Mouse (Mus musculus) hindbrain, embryonic 10.5 days (tissue): ENCODE data around the gene Tmtc3. TPM values are rescaled to one million over a fixed set of nuclear protein-coding genes. Genes with fewer than 3 reads are reported as not detected.
"Not testable (repeated sequence)": the region's sequence is repeated elsewhere in the genome, so short reads cannot be mapped to it uniquely, and the experiment has no call there.

Experiments
- DNase-seq: peaks from one replicate; pipeline ENCODE4 v3.0.0-alpha.2; 2017; ENCODE audit warnings: low spot score
- H3K27ac ChIP-seq: fragments of 300-500 bp; sonication (generic); 2 replicates; pipeline ENCODE4 v1.5.1; 2016; ENCODE audit warnings: mild to moderate bottlenecking, moderate library complexity
- H3K27me3 ChIP-seq: fragments of 300-500 bp; sonication (generic); 2 replicates; pipeline ENCODE4 v1.6.1; 2016; ENCODE audit warnings: mild to moderate bottlenecking; ENCODE audit not compliant: poor library complexity, insufficient read depth, severe bottlenecking
- H3K36me3 ChIP-seq: fragments of 300-500 bp; sonication (generic); 2 replicates; pipeline ENCODE4 v1.6.1; 2016; ENCODE audit warnings: mild to moderate bottlenecking, moderate library complexity
- H3K4me1 ChIP-seq: fragments of 300-500 bp; sonication (generic); replicated peaks from 2 replicates; pipeline ENCODE4 v1.6.1; 2016; ENCODE audit warnings: mild to moderate bottlenecking
- H3K4me3 ChIP-seq: fragments of 300-500 bp; sonication (generic); 2 replicates; pipeline ENCODE4 v1.5.1; 2016; ENCODE audit warnings: mild to moderate bottlenecking, moderate library complexity
- H3K9me3 ChIP-seq: fragments of 300-500 bp; sonication (generic); 2 replicates; pipeline ENCODE4 v1.6.1; 2016; ENCODE audit warnings: mild to moderate bottlenecking, moderate library complexity
- WGBS: fragments of 180-500 bp; shearing (Covaris S2); methylation state at CpG from one replicate; pipeline ENCODE4 v1.1.7; 2016; 5-methylcytosine and 5-hydroxymethylcytosine counted together
- polyA plus RNA-seq: library from polyadenylated mRNA; unstranded; fragments of >200 nt; fragmentation: Nextera tagmentation; extraction: Ambion mirVana; gene quantifications from 2 replicates; pipeline ENCODE4 v1.2.1, GENCODE M21; 2016

Tmtc3 gene
- polyA plus RNA-seq, 1 experiment from 2014 or later = 15.5 TPM

DNA sequence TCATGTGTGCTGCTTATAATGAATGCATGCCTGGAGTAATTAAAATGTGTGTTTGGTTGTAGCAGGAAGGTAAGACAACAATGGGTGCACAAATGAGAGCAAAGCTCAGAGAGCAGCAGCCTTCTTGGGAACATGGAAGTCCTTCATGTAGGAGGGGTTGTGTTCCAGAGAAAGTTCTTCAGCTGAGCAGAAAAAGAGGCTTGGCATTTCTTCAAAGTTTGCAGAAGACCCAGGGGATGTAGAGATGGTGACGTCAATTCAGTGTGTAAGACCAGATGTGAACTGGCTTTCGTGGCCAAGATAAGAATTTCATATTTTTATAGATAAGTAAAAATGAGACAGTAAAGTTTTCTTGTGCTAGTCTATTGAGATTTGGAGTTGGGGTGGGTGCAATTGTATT lies 59.6 kb downstream of the Tmtc3 start:
- 94% methylated on average over 2 of the region's 2 CpGs for WGBS

DNA sequence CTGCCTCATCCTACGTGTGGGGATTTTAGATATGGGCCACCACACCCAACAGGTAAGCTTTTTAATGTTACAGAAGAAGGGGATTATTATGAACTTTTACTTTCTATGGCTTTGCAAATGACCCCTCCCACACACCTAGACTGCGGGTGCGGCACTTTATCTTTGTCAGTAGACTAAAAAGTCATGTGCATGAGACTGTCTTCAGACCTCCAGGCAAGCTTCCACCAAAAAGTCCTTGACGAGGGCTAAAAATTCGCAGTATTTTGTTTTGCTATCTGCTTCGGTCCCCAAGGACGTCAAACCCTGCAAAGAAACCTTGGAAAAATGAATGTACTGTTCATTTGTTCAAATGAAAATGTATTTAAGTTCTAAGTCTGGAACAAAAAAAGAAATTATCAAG lies 71.6 kb downstream of the Tmtc3 start:
- 90% methylated on average over 7 of the region's 7 CpGs for WGBS
- no peak overlapping the region for H3K27ac ChIP-seq
- H3K27me3 ChIP-seq = no peaks in the 10 kb centered on the region
- no peaks in the 10 kb centered on the region for H3K4me1 ChIP-seq
- H3K4me3 ChIP-seq = no peak overlapping the region
- no peak for DNase-seq
- no peaks in the 10 kb centered on the region for H3K36me3 ChIP-seq
- no peaks in the 10 kb centered on the region for H3K9me3 ChIP-seq

More for the DNA sequence above, 59.6 kb downstream of the Tmtc3 start:
- H3K9me3 ChIP-seq = no peaks in the 10 kb centered on the region
- no peaks in the 10 kb centered on the region for H3K4me1 ChIP-seq
- H3K27me3 ChIP-seq = no peaks in the 10 kb centered on the region
- no peak overlapping the region for H3K27ac ChIP-seq
- H3K4me3 ChIP-seq = no peak overlapping the region
- H3K36me3 ChIP-seq = no peaks in the 10 kb centered on the region
- DNase-seq = no peak

DNA sequence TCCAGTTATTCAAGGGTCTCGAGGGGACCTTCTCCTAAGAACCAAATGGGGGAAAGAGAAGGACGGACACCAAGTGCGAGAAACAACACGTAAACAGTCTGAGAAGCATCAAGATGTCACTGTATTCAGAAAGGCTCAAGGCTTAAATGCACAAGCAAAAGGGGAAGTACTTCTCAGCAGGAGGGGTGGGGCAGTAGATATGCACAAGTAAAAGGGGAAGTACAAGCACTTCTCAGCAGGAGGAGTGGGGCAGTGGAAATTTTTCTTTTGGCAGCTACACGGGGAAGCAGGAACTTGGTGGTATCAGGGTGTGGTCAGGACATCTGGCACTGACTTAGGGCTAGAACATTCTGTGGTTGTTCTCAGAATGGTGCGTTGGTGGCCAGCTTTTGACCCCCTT lies 84.8 kb downstream of the Tmtc3 start:
- H3K27me3 ChIP-seq, DNase-seq, H3K4me3 ChIP-seq, H3K4me1 ChIP-seq, H3K27ac ChIP-seq, H3K36me3 ChIP-seq, H3K9me3 ChIP-seq: not testable (repeated sequence)
- whole genome bisulfite sequencing = 91% methylated on average over 6 of the region's 6 CpGs

Other genes with a start within 250 kb of the Tmtc3 start
- gene Gm4301, start 151.7 kb downstream of the Tmtc3 start, polyA plus RNA-seq = not detected in 2 replicates
- gene Gm4302, start 146.5 kb downstream of the Tmtc3 start, polyA plus RNA-seq = not detected in 2 replicates
- gene Gm4303, start 141.4 kb downstream of the Tmtc3 start, polyA plus RNA-seq = not detected in 2 replicates
- gene Gm4305, start 136.3 kb downstream of the Tmtc3 start, polyA plus RNA-seq = not detected in 2 replicates
- not detected in 2 replicates for gene Gm4307, start 126.0 kb downstream of the Tmtc3 start, polyA plus RNA-seq
- not detected in 2 replicates for gene Gm4312, start 104.8 kb downstream of the Tmtc3 start, polyA plus RNA-seq
- 3.3 and 4.5 TPM in 2 replicates for gene Cep290, start 208 bp upstream of the Tmtc3 start, polyA plus RNA-seq
- 9.0 and 9.4 TPM in 2 replicates for gene 4930430F08Rik, start 103.1 kb upstream of the Tmtc3 start, polyA plus RNA-seq
- gene 1700017N19Rik, start 103.1 kb upstream of the Tmtc3 start, polyA plus RNA-seq = not detected in 2 replicates